Mouse (Mus musculus) C2C12 (cell line): ENCODE measurements around the gene Lsm5. TPM values are rescaled to one million over a fixed set of nuclear protein-coding genes. Genes with fewer than 3 reads are reported as not detected.

Source experiments
- H3K27me3 ChIP-seq: one replicate; pipeline ENCODE4 v1.6.1; 2011; ENCODE audit not compliant: control insufficient read depth, insufficient read depth, insufficient read length
- H3K36me3 ChIP-seq: one replicate; pipeline ENCODE4 v1.6.1; 2011; ENCODE audit not compliant: control insufficient read depth, insufficient read depth
- H3K4me3 ChIP-seq: one replicate; pipeline ENCODE4 v1.5.1; 2011; ENCODE audit warnings: mild to moderate bottlenecking, control low read depth; ENCODE audit not compliant: poor library complexity, insufficient read depth, severe bottlenecking
- H3K79me2 ChIP-seq: one replicate; pipeline ENCODE4 v1.6.1; 2011; ENCODE audit not compliant: control insufficient read depth, insufficient read depth
- H3K79me3 ChIP-seq: one replicate; pipeline ENCODE4 v1.6.1; 2011; ENCODE audit warnings: low read depth, control low read depth
- H3ac ChIP-seq: one replicate; pipeline ENCODE3; 2011; ENCODE audit warnings: low read depth; ENCODE audit not compliant: control insufficient read depth, insufficient read length
- CEBPB ChIP-seq: IDR thresholded peaks from one replicate; pipeline ENCODE4 v1.6.1; 2011; ENCODE audit warnings: low read depth, mild to moderate bottlenecking, control low read depth, moderate library complexity
- CTCF ChIP-seq: IDR thresholded peaks from one replicate; pipeline ENCODE4 v1.5.1; 2011; ENCODE audit not compliant: control insufficient read depth, insufficient read depth, insufficient read length
- FOSL1 ChIP-seq: IDR thresholded peaks from one replicate; pipeline ENCODE4 v1.8.0; 2011; ENCODE audit warnings: mild to moderate bottlenecking, low read length; ENCODE audit not compliant: poor library complexity, insufficient read depth, severe bottlenecking
- MAX ChIP-seq: IDR thresholded peaks from one replicate; pipeline ENCODE4 v1.6.1; 2011; ENCODE audit warnings: mild to moderate bottlenecking, control low read depth
- MYOD1 ChIP-seq: IDR thresholded peaks from one replicate; pipeline ENCODE4 v1.6.1; 2011; ENCODE audit warnings: low read depth; ENCODE audit not compliant: control insufficient read depth, insufficient read length
- MYOG ChIP-seq: IDR thresholded peaks from one replicate; pipeline ENCODE4 v1.6.1; 2011; ENCODE audit not compliant: control insufficient read depth, insufficient read length; ENCODE audit errors: extremely low read depth
- USF1 ChIP-seq: IDR thresholded peaks from one replicate; pipeline ENCODE4 v1.6.1; 2011; ENCODE audit warnings: low read depth, mild to moderate bottlenecking, control low read depth, moderate library complexity
- polyA plus RNA-seq: library from polyadenylated mRNA; unstranded; fragments of >200 nt; fragmentation: generic; extraction: Trizol; gene quantifications from one replicate; pipeline ENCODE4 v1.2.1, GENCODE M21; 2012; ENCODE audit warnings: missing spikeins

The Lsm5 gene
- polyA plus RNA-seq, 1 experiment: 82.9 TPM

DNA sequence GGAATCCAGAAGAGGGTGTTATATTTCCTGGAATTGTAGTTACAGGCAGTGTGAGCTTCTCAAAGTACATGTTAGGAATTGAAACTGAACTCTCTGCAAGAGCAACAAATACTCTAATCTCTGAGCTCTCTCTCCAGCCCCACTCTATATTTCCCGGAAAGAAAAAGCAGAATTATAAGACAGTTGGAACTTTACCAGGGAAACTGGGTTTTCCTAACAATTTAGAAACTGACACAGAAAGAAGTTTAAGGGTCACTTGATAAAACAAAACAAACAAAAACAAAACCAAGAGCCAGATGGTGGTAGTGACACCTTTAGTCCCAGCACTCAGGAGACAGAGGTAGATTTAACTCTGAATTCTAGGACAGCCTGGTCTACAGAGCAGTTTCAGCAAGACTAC lies 14.6 kb upstream of the Lsm5 start:
- TF ChIP-seq MYOD1 (no peak), CEBPB (no peak), USF1 (no peak), MYOG (no peak)
- no peak overlapping the region for H3ac ChIP-seq
- peaks cover 33% of the 10 kb centered on the region for H3K79me3 ChIP-seq

DNA sequence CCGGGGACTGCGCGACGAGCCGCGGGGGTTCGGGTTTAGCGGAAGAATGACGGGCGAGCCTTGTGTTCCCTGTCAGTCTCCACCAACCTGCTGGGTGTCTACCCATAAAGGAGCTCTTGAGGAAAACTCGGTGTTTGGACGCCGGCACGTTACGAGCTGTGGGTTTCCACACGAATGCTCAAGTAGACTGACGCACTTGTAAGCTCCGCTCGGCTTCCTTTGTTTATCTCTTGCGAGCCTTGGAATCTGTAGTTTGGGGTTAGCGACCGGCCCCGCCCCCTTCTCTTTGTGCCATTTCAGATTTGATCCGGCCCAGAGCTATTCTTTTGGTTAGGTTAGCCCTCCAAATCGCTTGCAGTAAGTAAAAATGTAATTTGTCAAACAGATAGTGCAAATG lies 10.8 kb upstream of the Lsm5 start:
- Histone ChIP-seq H3ac (peak overlapping the region; percentile 92), H3K36me3 (no peaks in the 10 kb centered on the region), H3K27me3 (no peaks in the 10 kb centered on the region), H3K79me2 (peaks cover 53% of the 10 kb centered on the region), H3K79me3 (peaks cover 33% of the 10 kb centered on the region), H3K4me3 (peak overlapping the region; percentile 83)
- no peak for TF ChIP-seq CTCF
- no peak for TF ChIP-seq MAX
- TF ChIP-seq USF1: no peak
- no peak for TF ChIP-seq FOSL1
- TF ChIP-seq MYOG: no peak
- no peak for TF ChIP-seq CEBPB
- TF ChIP-seq MYOD1: no peak

More for the DNA sequence above, 14.6 kb upstream of the Lsm5 start:
- Histone ChIP-seq H3K36me3 (peaks cover 7% of the 10 kb centered on the region), H3K4me3 (no peak overlapping the region), H3K27me3 (no peaks in the 10 kb centered on the region), H3K79me2 (peaks cover 62% of the 10 kb centered on the region)

DNA sequence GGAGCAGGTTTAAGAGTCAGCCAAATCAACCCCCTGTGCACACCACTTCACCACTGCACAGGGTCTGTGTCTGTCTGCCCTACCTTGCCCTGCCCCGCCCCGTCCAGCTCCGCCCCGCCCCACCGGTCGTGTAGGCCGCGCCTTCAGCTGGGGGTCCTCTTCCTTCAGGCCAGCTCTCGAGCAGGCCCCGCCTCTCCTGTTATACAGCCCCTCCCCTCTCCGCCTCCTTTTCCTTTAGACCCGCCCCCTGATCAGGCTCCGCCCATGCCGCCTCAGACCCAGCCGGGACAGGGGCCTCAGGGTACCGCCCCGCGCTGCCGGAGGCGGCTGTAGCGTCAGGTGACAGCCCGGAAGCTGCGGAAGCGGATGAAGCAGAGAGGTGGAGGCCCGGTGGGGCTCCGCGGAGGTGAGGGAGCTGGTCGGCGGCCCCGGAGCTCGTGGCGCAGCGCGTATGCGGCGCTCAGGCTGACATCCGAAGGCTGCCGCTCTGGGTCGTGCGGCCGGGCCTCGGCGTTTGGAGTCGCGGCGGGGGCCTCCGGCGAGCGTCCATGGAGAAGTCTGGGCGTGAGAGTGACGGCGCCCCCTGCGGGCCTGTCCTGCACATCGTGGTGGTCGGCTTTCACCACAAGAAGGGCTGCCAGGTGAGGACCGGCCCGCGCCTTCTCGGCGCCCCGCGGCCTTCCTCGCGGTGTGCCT lies 10.2 kb upstream of the Lsm5 start, which contains the start of gene Avl9:
Avl9 (plus strand) TSS at position 326 of the 696 bp plus-strand sequence.
- TF ChIP-seq USF1 (peak; percentile 66), CEBPB (no peak), CTCF (peak; percentile 81)
- peaks cover 32% of the 10 kb centered on the region for H3K79me3 ChIP-seq
- H3K27me3 ChIP-seq: no peaks in the 10 kb centered on the region
- H3K79me2 ChIP-seq: peaks cover 48% of the 10 kb centered on the region
- H3K4me3 ChIP-seq: peak within 1 kb of the TSS; percentile 83
- H3ac ChIP-seq: peak within 1 kb of the TSS; percentile 92
- no peaks in the 10 kb centered on the region for H3K36me3 ChIP-seq

DNA sequence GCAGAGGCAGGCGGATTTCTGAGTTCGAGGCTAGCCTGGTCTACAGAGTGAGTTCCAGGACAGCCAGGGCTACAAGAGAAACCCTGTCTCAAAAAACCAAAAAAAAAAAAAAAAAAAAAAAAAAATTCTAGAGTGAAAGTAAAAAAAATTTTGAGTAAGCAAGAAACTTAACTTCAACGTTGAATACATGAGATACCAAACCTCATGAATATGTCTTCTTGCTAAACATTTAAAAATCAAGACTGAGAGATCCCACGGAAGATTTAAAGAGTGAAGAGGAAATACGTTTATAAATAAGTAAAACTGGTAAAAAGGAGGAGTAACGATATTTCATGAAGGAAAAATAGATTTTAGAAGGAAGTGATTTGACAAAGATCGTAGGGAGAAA lies 9.7 kb upstream of the Lsm5 start:
- Histone ChIP-seq H3K79me2 (peaks cover 42% of the 10 kb centered on the region), H3K79me3 (peaks cover 28% of the 10 kb centered on the region), H3K36me3 (no peaks in the 10 kb centered on the region), H3K27me3 (no peaks in the 10 kb centered on the region), H3K4me3 (peak overlapping the region; percentile 83), H3ac (no peak overlapping the region)
- TF ChIP-seq FOSL1 (no peak), CEBPB (no peak), MYOG (no peak), MYOD1 (no peak), CTCF (no peak), USF1 (no peak), MAX (no peak)

DNA sequence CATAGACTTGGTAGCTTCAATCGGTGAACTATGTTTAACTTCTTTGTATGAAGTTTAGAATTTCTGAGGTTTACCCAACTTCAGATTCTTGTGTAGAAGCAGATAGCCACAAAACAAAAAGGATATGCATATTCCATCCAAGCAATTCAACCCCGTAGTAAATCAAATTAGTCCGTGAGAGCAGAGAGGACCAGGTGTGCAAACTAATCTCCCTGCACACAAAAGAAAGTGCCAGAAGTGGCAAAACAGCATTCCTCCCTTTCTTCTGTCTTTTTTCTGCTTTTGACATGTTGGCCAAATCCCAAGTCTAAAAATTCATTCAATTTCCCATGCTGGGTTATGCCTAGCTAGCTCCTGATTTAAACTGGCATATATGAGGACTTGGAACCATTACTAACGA lies 12.1 kb downstream of the Lsm5 start:
- no peak for TF ChIP-seq FOSL1
- TF ChIP-seq CTCF: no peak
- no peak for TF ChIP-seq MYOG
- no peak for TF ChIP-seq MAX
- TF ChIP-seq MYOD1: no peak
- TF ChIP-seq CEBPB: no peak
- no peak for TF ChIP-seq USF1
- H3ac ChIP-seq: no peak overlapping the region
- no peaks in the 10 kb centered on the region for H3K79me3 ChIP-seq
- H3K27me3 ChIP-seq: no peaks in the 10 kb centered on the region
- no peaks in the 10 kb centered on the region for H3K79me2 ChIP-seq
- H3K36me3 ChIP-seq: no peaks in the 10 kb centered on the region
- no peak overlapping the region for H3K4me3 ChIP-seq

DNA sequence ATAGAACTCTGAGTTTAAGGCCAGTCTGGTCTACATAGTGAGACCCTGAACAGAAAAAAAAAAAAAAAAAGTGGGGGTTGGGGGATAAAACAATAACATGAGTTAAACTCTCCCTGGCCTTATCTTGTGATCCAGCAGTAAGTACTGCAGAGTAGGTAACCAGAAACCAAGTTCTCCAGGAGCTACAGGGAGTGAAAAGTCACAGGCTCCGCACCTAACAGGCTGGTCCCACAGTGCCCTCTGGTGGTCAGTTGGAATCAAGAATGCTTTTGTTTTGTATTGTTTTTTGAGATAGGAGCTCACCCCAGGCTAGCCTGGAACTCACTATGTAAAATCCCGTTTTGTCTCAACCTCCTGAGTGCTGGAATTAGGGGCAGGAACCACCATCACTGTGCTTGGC lies 13.3 kb downstream of the Lsm5 start:
- TF ChIP-seq FOSL1: no peak
- TF ChIP-seq CTCF: peak; percentile 15

More for the DNA sequence above, 13.3 kb downstream of the Lsm5 start:
- Histone ChIP-seq H3K27me3 (no peaks in the 10 kb centered on the region), H3K36me3 (no peaks in the 10 kb centered on the region), H3K4me3 (no peak overlapping the region), H3ac (no peak overlapping the region), H3K79me2 (no peaks in the 10 kb centered on the region), H3K79me3 (no peaks in the 10 kb centered on the region)
